Mouse (Mus musculus) telencephalon, adult 2 months (tissue): ENCODE results near the gene Zfp697.
"Not testable (repeated sequence)": the region's sequence is repeated elsewhere in the genome, so short reads cannot be mapped to it uniquely, and the experiment has no call there.

Source experiments
- DNase-seq: peaks from one replicate; pipeline ENCODE4 v3.0.0-alpha.2; 2011; ENCODE audit warnings: low read depth, low spot score

Gene Zfp697

DNA sequence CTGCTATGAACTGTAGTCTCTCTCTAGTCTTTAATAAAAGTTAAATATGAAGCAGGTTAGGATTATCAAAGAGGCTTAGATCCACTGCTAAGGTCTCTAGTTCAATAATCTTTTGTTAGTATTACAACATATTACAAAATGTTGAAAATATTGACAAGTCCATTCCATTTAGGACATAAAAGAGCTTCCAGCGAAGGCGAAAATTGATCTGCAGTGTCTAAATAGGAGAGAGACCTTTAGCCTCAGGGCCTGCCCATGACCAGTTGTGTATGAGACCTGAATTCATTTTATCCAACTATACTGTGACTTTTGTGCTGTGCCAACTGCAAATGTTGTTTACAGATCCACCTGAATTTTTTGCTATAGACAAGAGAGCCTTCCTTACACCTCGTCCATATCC lies 247.4 kb downstream of the Zfp697 start:
- DNase-seq, result no peak

DNA sequence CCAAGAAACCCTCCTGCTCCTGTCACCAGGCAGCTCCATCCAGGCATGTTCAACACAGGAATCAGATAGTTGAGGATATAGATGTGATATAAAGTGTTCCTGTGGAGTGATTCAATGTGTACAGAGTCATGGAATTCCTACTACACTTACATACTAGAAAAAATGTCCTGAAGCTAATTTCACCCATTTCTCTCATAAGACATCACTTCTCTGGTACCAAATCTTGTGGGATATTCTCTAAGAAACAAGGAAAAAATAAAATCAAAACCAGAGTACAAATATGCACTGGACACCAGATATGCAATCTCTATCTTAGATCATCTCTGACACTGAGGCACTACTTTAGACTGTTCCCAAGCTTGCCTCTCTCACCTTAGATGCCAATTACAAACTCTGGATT lies 247.9 kb downstream of the Zfp697 start, which contains the start of gene Hsd3b5:
Gene Hsd3b5 (minus strand): TSS at position 101 of the 400 bp plus-strand sequence.
- no peak for DNase-seq

DNA sequence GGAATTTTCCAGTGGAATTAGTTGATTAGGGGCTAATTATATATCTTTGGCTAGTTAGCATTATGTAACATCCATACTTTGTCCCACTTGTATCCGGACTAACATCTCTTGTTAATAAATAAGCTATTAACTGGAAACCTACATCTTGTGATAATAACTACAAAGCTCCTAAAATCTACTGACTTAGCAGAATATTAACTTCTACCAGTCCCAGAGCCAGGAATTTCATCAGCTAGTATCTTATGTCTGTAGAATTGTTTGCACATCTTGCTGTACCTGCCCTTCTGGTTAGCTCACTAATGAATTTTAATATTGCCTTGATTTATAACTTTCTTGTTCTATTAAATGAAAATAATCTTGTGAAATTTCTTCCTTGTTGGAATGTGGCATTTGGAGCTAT lies 252.9 kb downstream of the Zfp697 start:
- no peak for DNase-seq

DNA sequence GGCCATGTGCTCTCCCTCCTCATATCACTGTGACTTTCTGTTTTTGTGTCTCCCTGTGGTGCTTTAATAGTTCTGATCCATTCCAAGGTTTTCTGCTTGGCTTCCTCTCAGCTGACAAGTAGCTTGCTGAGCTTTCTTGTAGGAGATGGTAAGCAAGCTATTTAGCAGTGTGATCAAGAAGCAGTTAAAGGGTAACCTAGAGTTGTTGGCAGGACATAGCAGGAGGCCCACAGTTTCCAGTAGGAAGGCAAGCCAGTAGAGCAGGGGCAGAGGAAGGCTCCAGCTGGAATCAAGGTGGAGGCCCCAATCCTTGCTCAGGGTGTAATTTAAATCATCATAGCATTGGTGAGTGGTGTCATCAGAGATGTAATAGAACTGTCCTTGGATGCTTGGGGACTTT lies 298.5 kb downstream of the Zfp697 start:
- no peak for DNase-seq

DNA sequence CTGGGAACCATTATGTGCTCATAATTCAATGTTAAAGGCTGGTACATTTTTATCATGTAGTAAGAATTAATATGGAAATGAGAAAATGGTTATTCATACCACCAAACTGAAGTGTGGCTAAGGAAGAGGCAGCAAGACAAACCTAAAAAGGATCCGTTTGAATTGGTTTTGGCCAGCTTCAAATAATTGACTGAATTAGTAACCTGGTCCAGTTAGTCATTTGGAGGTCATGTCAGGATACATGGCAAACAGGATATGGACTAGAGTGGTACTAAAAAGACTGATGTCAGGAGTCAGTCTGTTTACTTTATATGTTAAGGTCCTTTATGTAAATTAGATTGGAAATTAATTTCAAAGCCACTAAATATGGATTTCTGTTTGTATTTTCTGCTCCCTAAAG lies 300.1 kb downstream of the Zfp697 start:
- no peak for DNase-seq

DNA sequence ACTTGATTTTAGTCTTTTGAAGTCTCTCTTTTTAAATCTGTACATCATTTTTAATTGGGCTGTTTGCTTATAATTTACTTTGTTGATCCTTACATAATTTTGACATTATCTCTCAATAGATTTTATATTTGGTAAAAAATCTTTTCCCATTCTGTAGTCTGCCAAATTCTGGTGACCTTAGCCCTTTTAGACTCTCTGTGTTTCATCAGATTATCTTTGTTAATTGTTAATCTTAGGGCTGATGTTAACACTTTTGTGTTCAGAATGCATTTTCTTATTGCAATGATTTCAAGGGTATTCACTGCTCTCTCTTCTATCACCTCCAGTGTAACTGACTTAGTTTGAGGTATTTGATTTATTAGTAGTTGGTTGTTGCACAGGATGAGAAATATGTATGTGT lies 338.5 kb downstream of the Zfp697 start:
- DNase-seq, result no peak

DNA sequence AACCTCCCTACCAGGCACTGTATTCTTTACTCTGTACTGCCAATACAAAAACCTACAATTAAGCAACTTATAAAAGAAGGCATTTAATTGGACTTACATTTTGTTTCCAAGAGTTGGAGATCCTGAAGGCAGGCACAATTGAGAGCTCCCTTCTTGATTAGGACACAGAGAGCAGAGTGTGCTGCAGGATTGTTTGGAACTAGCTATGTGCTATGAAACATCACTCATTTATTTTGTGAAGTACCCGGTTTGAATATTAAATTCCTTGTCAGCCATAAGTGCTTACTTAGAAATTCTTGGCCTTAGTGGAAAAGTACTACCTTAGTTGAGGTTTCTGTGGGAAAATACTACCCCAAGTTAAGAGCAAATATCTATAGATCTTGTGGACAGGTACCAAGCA lies 342.1 kb downstream of the Zfp697 start, which contains the start of gene Hsd3b2:
Gene Hsd3b2 (minus strand): TSS at position 168 of the 400 bp plus-strand sequence.
- no peak for DNase-seq

DNA sequence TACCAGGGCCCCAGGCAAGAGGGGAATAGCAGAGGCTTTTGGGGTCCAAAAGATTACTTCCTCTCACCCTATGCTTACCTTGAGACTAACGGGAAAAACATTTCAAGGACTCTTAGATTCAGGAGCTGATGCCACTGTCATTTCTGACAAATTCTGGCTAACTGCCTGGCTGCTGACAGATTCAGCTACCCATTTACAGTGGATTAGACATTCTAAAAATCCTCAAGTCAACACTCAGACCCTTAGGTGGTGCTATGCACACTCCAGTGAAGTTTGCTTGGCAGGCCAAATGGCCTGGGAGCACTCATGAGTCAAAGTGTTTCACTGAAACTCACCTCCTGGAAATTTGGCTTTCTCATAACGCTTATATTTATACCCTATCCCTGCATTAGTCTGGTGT lies 344.0 kb downstream of the Zfp697 start:
- DNase-seq, result no peak

DNA sequence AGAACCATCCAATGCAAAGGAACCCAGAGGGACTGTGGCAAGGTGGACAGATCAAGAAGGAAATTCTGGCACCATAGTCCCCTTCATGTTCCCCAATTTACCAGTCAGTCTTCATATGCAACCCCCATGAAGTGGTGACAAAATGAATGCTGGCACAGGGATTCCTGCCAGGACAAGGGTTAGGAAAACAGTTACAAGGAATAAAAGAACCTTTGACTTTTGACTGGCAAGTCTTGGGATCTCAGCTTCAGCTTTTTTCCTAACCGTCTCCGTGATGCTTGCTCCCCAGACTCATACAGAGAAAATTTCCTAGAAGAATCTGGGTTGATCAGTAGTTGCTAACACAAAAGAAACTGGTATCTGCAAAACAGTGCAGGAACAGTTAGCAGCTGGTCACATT lies 351.5 kb downstream of the Zfp697 start:
- no peak for DNase-seq

DNA sequence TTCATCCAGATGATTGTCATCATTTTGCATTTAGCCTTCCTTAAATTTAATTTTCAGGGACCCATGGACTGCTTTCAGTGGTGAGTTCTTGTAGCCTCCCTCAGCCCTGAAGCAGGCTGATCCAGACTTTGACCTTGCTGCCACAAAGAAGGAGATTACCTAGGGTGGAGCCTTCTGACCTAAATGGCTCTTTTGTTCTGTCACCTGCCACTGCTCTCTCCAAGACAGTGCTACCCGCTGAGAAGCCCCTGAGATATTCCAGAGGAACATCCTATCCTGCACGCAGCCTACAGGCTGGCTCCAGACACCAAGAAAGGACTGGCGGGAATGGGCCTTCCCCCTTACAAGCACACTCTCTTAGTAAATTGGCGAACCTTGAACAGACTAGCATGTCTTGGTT lies 352.1 kb downstream of the Zfp697 start:
- no peak for DNase-seq

DNA sequence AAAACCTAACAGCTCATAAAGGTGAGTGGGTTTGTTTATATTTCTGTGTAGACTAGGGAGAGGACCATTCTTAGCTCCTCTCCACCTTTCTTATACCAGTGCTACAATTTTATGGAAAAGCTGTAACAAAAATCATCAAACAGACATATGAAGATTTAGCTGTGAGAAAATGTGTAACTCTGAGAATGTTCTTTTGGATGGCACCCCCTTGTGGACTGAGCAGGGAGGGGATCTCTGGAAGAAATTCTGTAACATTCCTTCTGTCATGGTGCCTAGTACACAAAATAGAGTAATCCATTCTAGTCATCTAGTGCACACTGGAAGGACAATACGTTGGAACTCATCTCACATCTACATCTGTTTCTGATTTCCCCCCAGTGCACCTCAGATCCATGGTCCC lies 358.8 kb downstream of the Zfp697 start:
- not testable (repeated sequence) for DNase-seq

DNA sequence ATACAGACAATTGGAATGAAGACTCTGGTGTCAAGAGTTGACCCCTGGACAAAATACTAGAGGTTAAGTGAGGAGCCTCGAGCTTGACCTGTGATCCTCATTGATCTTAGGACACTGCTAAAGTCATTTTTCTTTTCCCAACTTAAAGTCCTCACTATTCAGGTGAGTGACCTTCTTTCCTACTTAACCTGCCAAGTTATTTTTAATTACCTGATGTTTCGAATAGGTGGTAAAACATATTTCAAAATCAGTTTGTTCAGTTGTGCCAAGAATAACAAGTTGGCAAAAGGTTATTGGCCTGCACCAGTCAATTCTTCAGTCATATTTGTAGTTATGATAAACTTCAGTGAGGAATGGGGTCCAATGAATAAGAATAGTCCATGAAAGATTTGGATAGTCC lies 369.9 kb downstream of the Zfp697 start:
- DNase-seq, result no peak

DNA sequence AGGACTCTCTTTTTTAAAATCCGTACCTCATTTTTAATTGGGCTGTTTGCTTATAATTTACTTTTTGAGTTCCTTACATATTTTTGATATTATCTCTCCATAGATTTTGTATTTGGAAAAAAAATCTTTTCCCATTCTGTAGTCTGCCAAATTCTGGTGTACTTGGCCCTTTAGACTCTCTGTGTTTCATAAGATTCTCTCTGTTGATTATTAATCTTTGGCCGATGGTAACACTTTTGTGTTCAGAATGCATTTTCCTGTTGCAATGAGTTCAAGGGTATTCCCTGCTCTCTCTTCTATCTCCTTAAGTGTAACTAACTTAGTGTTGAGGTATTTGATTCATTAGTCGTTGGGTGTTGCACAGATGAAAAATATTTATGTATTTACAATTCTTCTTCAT lies 374.6 kb downstream of the Zfp697 start:
- no peak for DNase-seq

DNA sequence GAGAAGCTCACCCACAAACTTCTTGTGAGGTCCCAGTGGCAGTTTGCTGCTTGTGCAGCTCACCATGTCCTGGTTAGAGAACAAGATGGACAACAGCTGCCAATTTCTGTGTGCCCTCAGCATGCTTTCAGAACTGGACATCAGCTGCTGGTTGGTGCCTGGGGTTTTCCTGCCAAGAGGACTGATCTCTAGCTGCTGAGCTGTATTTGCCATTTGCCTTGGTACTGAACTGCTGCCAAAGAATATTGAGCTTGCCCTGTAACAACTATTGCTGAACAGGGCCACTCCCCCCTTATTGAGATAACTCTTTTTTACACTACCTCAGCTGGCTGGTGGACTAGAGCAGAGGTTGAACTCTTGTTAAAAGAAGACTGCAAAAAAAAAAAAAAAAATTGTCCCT lies 381.9 kb downstream of the Zfp697 start:
- no peak for DNase-seq

DNA sequence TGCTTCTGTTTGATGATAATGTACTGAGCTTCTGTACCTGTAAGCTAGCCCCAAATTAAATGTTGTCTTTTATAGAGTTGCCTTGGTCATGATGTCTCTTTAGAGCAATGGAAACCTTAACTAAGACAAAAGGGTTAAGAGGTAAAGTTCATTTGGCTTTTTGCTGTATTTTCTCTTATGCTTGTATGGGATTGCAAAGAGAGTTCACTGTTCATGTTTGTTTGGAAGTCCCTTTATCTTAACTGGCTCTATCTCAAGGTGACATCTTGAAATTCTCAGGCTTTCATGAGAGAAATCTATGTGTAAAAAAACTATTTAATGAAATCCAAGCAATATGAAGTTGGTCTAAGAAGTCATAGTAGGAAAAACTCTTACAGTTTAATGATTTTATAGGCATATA lies 398.7 kb downstream of the Zfp697 start:
- no peak for DNase-seq

DNA sequence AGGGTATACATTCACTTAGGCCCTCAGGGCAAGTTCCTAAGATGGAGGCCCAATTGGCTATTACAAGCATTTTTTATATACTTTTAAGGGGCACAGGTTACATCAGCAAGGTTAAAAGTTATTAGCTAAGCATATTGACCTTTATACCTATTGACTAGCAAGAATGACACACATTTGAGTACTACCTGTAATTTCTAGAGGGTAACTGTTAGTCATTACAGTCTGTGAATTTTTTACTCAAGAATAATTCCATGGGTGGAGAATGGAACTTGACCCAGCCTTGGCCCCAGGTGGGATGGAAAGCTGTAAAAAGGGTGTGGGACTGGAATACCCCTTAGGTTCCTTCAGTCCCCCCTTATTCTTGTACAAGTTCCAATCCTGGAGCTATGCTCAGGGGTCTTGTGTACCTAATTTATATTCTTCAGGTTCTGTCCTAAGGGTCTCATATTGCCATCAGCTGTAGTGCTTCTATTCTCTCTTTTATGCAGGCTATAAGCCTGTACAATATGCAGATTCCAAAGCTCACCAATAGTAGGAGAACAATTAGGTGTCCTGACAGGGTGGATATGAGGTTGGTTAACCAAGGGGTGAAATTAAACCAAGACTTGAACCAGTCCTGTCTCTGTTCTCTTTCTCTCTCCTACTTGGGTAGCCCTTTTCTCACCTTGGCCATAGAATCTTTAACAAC lies 400.1 kb downstream of the Zfp697 start:
- DNase-seq, result no peak

DNA sequence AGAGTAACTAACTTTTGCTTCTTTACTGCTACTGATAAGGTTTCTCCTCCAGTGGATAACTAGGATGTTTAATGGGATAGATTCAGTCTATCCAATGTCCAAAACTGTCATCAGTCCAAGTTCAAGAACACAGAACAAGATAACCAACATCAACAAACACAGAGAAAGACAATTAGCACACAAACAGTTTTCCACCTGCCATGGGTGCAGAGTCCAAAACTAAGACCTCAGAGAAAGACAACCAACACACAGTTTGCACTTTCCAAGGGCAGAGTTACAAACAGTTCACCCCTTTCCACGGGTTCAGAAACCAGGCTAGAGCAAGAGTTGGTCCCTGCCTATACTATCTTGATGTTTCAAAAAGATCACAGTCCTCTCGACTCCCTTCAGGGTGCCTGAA lies 404.3 kb downstream of the Zfp697 start:
- no peak for DNase-seq
